ENCODE assay signal across 12 mouse cellular contexts in the genomic region with DNA sequence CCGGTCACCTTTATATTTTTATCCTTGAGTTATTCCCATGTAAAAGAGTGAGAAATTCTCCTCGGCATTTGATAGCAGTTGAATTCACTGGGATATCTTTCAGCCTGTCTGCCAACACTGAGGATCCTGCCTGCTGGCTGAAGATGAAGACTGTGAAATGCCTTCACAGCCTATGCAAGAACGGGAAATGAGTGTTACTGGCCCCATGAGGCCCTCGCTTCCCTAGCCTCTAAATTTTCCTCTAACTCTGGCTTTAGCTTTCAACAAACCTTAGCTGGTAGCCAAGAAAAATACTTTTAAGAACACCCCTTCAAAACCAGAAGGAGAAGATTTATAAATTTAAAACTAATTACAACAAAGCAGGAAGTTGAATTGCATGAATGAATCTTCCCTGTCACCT.
"Had no signal": no experiment of that assay in that cellular context is flagged by ENCODE, and none has a peak within 500 bp of the region (broad histone marks: within the 10 kb centered on the region; RNA-seq: fewer than 3 reads in every experiment).

No protein-coding gene starts in this region.

- H3K36me3 ChIP-seq: liver, embryonic 15.5 days; midbrain, embryonic 13.5 days had no signal

- H3K4me2 ChIP-seq: liver, embryonic 11.5 days; liver, embryonic 15.5 days; midbrain, embryonic 13.5 days had no signal

- H3K4me1 ChIP-seq: liver, embryonic 15.5 days; midbrain, embryonic 13.5 days had no signal

- H3K9ac ChIP-seq: liver, embryonic 15.5 days; midbrain, embryonic 13.5 days had no signal

- H3K27me3 ChIP-seq: liver, embryonic 15.5 days; midbrain, embryonic 13.5 days had no signal

- H3K4me3 ChIP-seq: left cerebral cortex, adult 2 months; liver, embryonic 15.5 days; midbrain, embryonic 13.5 days had no signal

- H3K9me3 ChIP-seq: liver, embryonic 15.5 days; midbrain, embryonic 13.5 days had no signal

- ATAC-seq: hindbrain, embryonic 16.5 days; inflammation-experienced regulatory T-cells, adult 6 months; intestine, postnatal 0 days; lung, postnatal 0 days; midbrain, embryonic 13.5 days had no signal

- DNase-seq: lung, adult 2 months; lung, postnatal 36 days; thymus, postnatal 4 days had no signal

- H3K27ac ChIP-seq: left cerebral cortex, adult 2 months; liver, embryonic 15.5 days; midbrain, embryonic 13.5 days; stomach, postnatal 0 days had no signal
